In genomic region chr6:134500381-134501162, GRCm38 (mm10) we compare ENCODE assay signal across 14 mouse cellular contexts.
DNase-seq lines count a peak whose midpoint lies in the region; ATAC-seq and TF ChIP-seq lines count a peak whose summit lies in the region.
"Had no signal": no experiment of that assay in that cellular context is flagged by ENCODE, and none has a peak within 500 bp of the region (broad histone marks: within the 10 kb centered on the region; RNA-seq: fewer than 3 reads in every experiment).

No protein-coding gene starts in this region.

- no peaks in the 10 kb centered on the region for H3K4me1 ChIP-seq in hindbrain, embryonic 11.5 days (replicated peaks; ENCODE audit: control insufficient read depth, insufficient read depth, low read length)
- H3K4me1 ChIP-seq in hindbrain, embryonic 10.5 days (replicated peaks), result peaks cover 6% of the 10 kb centered on the region; the same call in 1 of the 2 replicates
- peaks cover 10% of the 10 kb centered on the region; the same call in 1 of the 2 replicates for H3K4me1 ChIP-seq in forebrain, embryonic 12.5 days
- H3K4me1 ChIP-seq in hindbrain, postnatal 0 days (ENCODE audit: insufficient read depth, low read length), result no peaks in the 10 kb centered on the region
- peaks cover 7% of the 10 kb centered on the region for H3K4me1 ChIP-seq in neural tube, embryonic 15.5 days

- no peak overlapping the region for H3K4me3 ChIP-seq in hindbrain, embryonic 11.5 days (ENCODE audit: low read depth, low read length)
- no peak overlapping the region for H3K4me3 ChIP-seq in hindbrain, embryonic 10.5 days
- no peak overlapping the region for H3K4me3 ChIP-seq in forebrain, embryonic 12.5 days (replicated peaks)
- H3K4me3 ChIP-seq in hindbrain, postnatal 0 days (ENCODE audit: low read length), result no peak overlapping the region
- no peak overlapping the region for H3K4me3 ChIP-seq in neural tube, embryonic 15.5 days (replicated peaks)
- H3K4me3 ChIP-seq: heart, adult 2 months; kidney, embryonic 15.5 days had no signal

- H3K9me3 ChIP-seq in hindbrain, embryonic 11.5 days (ENCODE audit: control insufficient read depth, low read length), result no peaks in the 10 kb centered on the region
- H3K9me3 ChIP-seq in hindbrain, embryonic 10.5 days, result no peaks in the 10 kb centered on the region
- H3K9me3 ChIP-seq in forebrain, embryonic 12.5 days, result no peaks in the 10 kb centered on the region
- H3K9me3 ChIP-seq in hindbrain, postnatal 0 days (ENCODE audit: low read length), result no peaks in the 10 kb centered on the region
- H3K9me3 ChIP-seq in neural tube, embryonic 15.5 days (replicated peaks), result no peaks in the 10 kb centered on the region
- H3K9me3 ChIP-seq: kidney, embryonic 15.5 days had no signal

- H3K27ac ChIP-seq in hindbrain, embryonic 11.5 days (ENCODE audit: low read depth, low read length), result no peak overlapping the region
- H3K27ac ChIP-seq in hindbrain, embryonic 10.5 days, result no peak overlapping the region
- no peak overlapping the region; the same call in 1 of the 2 replicates for H3K27ac ChIP-seq in forebrain, embryonic 12.5 days
- no peak overlapping the region for H3K27ac ChIP-seq in hindbrain, postnatal 0 days
- no peak overlapping the region for H3K27ac ChIP-seq in neural tube, embryonic 15.5 days (replicated peaks)
- H3K27ac ChIP-seq: heart, adult 2 months; kidney, embryonic 15.5 days; liver, embryonic 14.5 days had no signal

- DNase-seq in hindbrain, embryonic 11.5 days (ENCODE audit: low spot score), result peak; percentile 27
- no peak for DNase-seq in hindbrain, embryonic 10.5 days (ENCODE audit: low spot score)
- peak; percentile 58 for DNase-seq in hindbrain, postnatal 0 days (ENCODE audit: low spot score)
- no peak for DNase-seq in heart, adult 11 months
- no peak for DNase-seq in urinary bladder, postnatal 25 days (ENCODE audit: low spot score)
- DNase-seq in urinary bladder, postnatal 4 days (ENCODE audit: low spot score in 2 of 2), result no peak
- DNase-seq: B cell, adult 2 months; cerebellum, postnatal 10 days; heart, adult 2 months; heart, postnatal 36 days had no signal

- no peaks in the 10 kb centered on the region for H3K36me3 ChIP-seq in hindbrain, embryonic 11.5 days (ENCODE audit: control insufficient read depth, insufficient read depth, low read length)
- peaks cover 56% of the 10 kb centered on the region for H3K36me3 ChIP-seq in hindbrain, embryonic 10.5 days
- peaks cover 21% of the 10 kb centered on the region for H3K36me3 ChIP-seq in forebrain, embryonic 12.5 days (replicated peaks)
- peaks cover under 1% of the 10 kb centered on the region; the same call in 1 of the 2 replicates for H3K36me3 ChIP-seq in hindbrain, postnatal 0 days (ENCODE audit: insufficient read depth, low read length)
- peaks cover 15% of the 10 kb centered on the region for H3K36me3 ChIP-seq in neural tube, embryonic 15.5 days

- 69% methylated on average over 10 of the region's 10 CpGs for WGBS in hindbrain, embryonic 11.5 days
- WGBS in hindbrain, embryonic 10.5 days, result 76% methylated on average over 10 of the region's 10 CpGs
- 61% methylated on average over 10 of the region's 10 CpGs for WGBS in forebrain, embryonic 12.5 days
- WGBS in hindbrain, postnatal 0 days, result 45% methylated on average over 10 of the region's 10 CpGs
- 41% methylated on average over 10 of the region's 10 CpGs for WGBS in neural tube, embryonic 15.5 days

- ATAC-seq in hindbrain, embryonic 11.5 days (ENCODE audit: low FRiP score), result peak; percentile 83
- peak; percentile 89 for ATAC-seq in forebrain, embryonic 12.5 days (ENCODE audit: low FRiP score)
- peak; percentile 76 for ATAC-seq in hindbrain, postnatal 0 days
- ATAC-seq in neural tube, embryonic 15.5 days (ENCODE audit: low FRiP score), result peak; percentile 78; the same call in 1 of the 2 replicates

- no peaks in the 10 kb centered on the region for H3K27me3 ChIP-seq in hindbrain, embryonic 11.5 days (ENCODE audit: control insufficient read depth, insufficient read depth, low read length)
- no peaks in the 10 kb centered on the region for H3K27me3 ChIP-seq in hindbrain, embryonic 10.5 days (ENCODE audit: insufficient read depth, poor library complexity, severe bottlenecking)
- H3K27me3 ChIP-seq in forebrain, embryonic 12.5 days, result no peaks in the 10 kb centered on the region
- H3K27me3 ChIP-seq in hindbrain, postnatal 0 days (ENCODE audit: insufficient read depth, low read length), result no peaks in the 10 kb centered on the region
- no peaks in the 10 kb centered on the region for H3K27me3 ChIP-seq in neural tube, embryonic 15.5 days (replicated peaks)
- H3K27me3 ChIP-seq: kidney, embryonic 15.5 days had no signal

- no peak overlapping the region for H3K9ac ChIP-seq in hindbrain, embryonic 11.5 days (ENCODE audit: low read depth, low read length)
- no peak overlapping the region for H3K9ac ChIP-seq in forebrain, embryonic 12.5 days
- H3K9ac ChIP-seq in hindbrain, postnatal 0 days (replicated peaks; ENCODE audit: low read length), result no peak overlapping the region
- H3K9ac ChIP-seq in neural tube, embryonic 15.5 days (replicated peaks), result no peak overlapping the region
- H3K9ac ChIP-seq: kidney, embryonic 15.5 days; liver, embryonic 14.5 days had no signal

- H3K4me2 ChIP-seq in hindbrain, embryonic 11.5 days (replicated peaks; ENCODE audit: low read depth, low read length), result no peak overlapping the region
- H3K4me2 ChIP-seq in forebrain, embryonic 12.5 days, result no peak overlapping the region
- no peak overlapping the region for H3K4me2 ChIP-seq in hindbrain, postnatal 0 days (ENCODE audit: low read depth, low read length)
- no peak overlapping the region for H3K4me2 ChIP-seq in neural tube, embryonic 15.5 days
- H3K4me2 ChIP-seq: kidney, embryonic 15.5 days had no signal

- no peak for TF ChIP-seq CTCF in hindbrain, postnatal 0 days (IDR thresholded peaks at IDR 0.05; ENCODE audit: low read depth)

Comparison
In these comparisons a context has a peak if more than half of its experiments do, and no peak if none do; other contexts are left out.
1. DNase-seq: peak in hindbrain, embryonic 11.5 days (single experiment) and hindbrain, postnatal 0 days (single experiment); none in hindbrain, embryonic 10.5 days (single experiment), heart, adult 11 months (single experiment), urinary bladder, postnatal 25 days (single experiment) and urinary bladder, postnatal 4 days (0 of 2).
2. Peak in every context shown above with its lines, with median percentiles within 50 percentile points of each other: ATAC-seq.